Mouse (Mus musculus) MEL (cell line): ENCODE measurements around the gene Actn1.

Source experiments
- CTCF ChIP-seq, 3 experiments: IDR thresholded peaks in 2 of 3; conservative IDR thresholded peaks in 1 of 3; 2 replicates each; pipeline ENCODE4 v1.5.1; 2011 to 2012; ENCODE audit warnings: low read length in 3 of 3, low read depth in 2 of 3, mild to moderate bottlenecking in 2 of 3, improper control_type of control experiment in 1 of 3, inconsistent platforms in 1 of 3, mixed read lengths in 1 of 3, moderate library complexity in 1 of 3; ENCODE audit not compliant: control insufficient read depth in 1 of 3, insufficient read depth in 1 of 3, poor library complexity in 1 of 3, severe bottlenecking in 1 of 3
- MAZ ChIP-seq: IDR thresholded peaks from 2 replicates; pipeline ENCODE4 v1.6.1; 2012; ENCODE audit warnings: low read depth, mild to moderate bottlenecking, inconsistent platforms, low read length, improper control_type of control experiment
- POLR2AphosphoS2 ChIP-seq: IDR thresholded peaks from 2 replicates; pipeline ENCODE4 v1.6.1; 2011; ENCODE audit warnings: low read length, improper control_type of control experiment

- no peak for TF ChIP-seq CTCF (IDR thresholded peaks at IDR 0.05 in 2 of 3, conservative IDR thresholded peaks at IDR 0.05 in 1 of 3; ENCODE audit: control insufficient read depth in 1 of 3, insufficient read depth in 1 of 3, low read depth in 2 of 3, low read length in 3 of 3, poor library complexity in 1 of 3, severe bottlenecking in 1 of 3)
- TF ChIP-seq POLR2AphosphoS2 = no peak
- no peak for TF ChIP-seq MAZ
These were observed 11.6 kb upstream of the Actn1 start for GRCm38 (mm10) chr12:80271806-80272205.
